Mouse (Mus musculus) lung, adult 10 weeks (tissue): ENCODE measurements around the gene Robo1. TPM values are rescaled to one million over a fixed set of nuclear protein-coding genes. Genes with fewer than 3 reads are reported as not detected.

Source experiments
- polyA plus RNA-seq: library from polyadenylated mRNA; stranded (reverse); fragments of 350-450 nt; fragmentation: Illumina TruSeq; extraction: RNeasy Lipid Tissue Mini Kit (QIAGEN cat#74804); gene quantifications from one replicate; pipeline ENCODE4 v1.2.3, GENCODE M21; 2014; ENCODE audit warnings: low read depth, low replicate concordance; ENCODE audit not compliant: insufficient read depth

Robo1 gene
- polyA plus RNA-seq = 1.7 TPM

GRCm38 (mm10) chr16:72307537-72308330 lies at the start of gene Robo1:
Robo1 (plus strand) TSS chr16:72308306.

